Mouse (Mus musculus) cerebellum, adult 18-20 months (tissue): ENCODE data around the gene Zfp334.

ENCODE experiments used
- DNase-seq, 2 experiments: peaks; one replicate each; pipeline ENCODE4 v3.0.0; 2021

Gene Zfp334

DNA sequence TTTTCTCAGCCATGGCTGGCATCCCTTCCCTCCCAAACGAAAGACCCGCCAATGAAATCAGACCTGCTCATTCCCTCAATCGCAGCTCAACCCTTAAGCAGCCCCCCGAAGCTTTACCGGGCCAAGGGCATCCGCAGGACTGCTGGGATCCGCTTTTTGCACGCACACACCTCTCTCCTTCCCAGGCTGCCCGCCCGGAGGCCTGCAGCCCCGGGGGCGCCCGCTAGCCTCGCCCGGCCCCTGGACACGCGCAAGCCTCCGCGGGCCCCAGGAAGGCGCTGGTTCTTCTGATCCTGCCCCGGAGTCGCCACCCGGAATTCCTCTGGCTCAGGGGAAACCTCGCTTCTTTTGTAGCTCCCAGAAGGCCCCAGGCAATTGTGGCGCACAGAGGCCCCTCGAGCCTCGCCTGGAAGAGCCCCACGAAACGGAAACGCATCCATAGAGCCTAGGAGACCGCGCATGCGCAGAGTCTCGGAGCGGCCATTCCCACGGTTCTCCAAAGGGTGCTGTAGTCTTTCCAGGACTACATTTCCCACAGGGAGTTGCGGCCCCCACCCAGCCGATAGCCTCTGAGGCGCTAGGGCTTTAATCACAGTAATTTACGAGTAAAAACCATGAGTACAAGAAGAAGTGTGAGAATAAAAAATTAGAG is at the start of gene Zfp334:
Gene Zfp334 (minus strand): TSS at position 416 of the 652 bp plus-strand sequence.
- peak; percentile 98 for DNase-seq

DNA sequence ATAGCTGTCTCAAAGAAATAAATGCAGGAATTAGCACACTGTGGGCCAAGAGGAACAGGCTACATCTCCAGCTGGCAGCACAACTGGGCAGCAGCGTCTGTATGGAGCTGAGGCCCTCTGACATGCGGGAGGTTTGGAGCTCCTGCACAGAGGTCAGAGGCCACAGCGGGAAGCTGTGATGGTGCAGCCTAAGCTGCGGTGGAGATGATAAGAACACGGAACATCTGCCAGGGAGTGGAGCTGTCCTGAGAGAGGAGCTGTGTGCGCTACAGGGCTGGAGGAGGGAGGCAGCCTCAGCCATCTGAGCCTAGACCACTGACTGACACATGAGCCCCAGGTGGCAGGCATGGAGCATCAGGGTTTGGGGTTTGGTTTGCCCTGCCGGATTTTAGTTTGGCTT is 40.6 kb upstream of the Zfp334 start:
- no peak for DNase-seq

DNA sequence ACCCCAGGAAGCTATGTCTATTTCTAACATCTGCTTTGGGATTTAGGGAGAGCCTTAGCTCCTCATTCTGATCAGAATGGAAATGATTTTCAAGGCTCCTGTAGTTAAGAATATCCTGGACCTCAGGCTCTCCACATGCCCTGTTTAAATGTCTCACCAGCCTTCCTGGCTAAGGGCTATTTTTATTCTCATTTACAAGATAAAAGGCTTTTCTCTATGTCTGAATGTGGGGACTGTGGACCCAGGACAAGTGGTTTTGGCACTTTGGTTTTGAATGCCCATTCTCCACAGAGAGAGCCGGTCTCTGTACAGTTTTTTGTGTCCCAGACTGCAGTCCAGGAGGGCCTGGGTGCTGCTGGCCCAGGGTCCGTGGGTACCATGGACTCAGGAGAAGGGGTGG is 32.1 kb upstream of the Zfp334 start:
- no peak for DNase-seq

DNA sequence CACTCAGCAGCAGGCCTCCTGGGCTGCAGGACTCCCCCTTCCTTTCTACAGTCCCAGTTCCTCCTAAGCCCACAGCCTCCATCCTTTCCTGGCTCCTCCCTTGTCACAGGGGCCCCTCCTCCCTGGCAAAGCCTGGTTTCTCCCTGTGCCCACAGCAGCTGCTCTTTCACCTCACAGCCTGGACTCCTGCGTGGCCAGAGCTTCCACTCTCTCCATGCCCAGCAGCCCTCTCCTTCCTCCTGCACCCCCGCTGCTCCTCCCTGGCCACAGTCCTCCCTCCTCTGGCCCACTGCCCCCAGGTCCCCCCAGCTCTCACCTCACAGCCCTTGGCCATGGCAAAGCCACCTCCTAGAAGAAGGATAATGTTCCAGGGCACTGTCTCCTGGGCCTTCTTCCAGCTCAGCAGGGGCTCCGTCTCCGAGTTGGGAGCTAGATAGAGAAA is 31.6 kb upstream of the Zfp334 start:
- DNase-seq: peak; percentile 37 to 49

DNA sequence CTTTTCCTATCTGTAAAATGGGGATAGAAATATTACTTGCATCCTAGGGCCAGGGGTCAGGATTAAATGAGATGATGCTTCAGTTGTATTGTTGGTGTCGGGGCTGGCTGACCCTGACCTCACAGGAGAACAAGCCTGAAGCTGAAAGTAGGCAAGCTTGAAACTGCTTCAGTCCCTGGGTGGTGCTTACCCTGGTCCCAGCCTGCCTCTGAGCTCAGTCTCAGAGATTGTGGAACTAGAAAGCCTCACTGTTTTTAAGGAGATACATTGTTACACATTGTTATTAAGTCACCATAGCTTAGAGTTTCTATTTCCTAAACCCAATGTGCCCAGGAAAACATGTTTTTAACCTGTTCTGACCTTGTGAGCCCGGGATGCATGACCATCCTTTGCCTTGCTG is 30.5 kb upstream of the Zfp334 start:
- no peak for DNase-seq

DNA sequence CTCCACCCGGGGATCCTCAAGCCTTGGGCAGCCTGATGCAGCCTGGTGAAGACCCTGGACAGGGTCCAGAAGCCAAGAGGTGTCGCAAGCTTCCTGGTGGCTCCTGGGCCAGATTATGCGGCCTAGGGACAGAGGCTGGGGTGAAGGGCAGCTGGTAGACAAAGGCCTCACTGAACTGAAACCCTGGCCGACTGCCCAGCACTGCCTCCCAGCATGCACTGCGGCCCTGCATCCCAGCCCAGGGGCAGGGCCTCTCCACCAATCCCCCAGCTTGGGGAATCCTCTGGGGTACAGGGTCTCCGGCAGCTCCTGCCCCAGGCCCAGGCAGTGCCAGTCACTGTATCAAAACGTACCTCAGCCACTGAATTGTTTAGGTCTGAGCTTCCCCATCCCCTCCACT is 29.2 kb upstream of the Zfp334 start:
- DNase-seq: peak; percentile 52 to 53

DNA sequence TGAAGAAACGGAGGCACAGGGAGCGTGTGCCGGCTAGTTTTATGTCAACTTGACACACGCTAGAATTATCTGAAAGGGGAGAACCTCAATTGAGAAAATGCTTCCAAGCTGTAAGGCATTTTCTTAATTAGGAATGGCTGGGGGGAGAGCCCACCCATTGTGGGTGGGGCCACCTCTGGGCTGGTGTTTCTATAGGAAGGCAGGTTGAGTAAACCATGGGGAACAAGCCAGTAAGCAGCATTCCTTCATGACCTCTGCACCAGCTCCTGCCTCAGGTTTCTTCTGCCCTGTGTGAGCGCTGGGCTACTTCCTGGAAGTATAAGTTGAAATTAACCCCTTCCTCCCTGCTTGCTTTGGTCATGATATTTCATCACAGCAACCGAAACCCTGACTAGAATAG is 27.7 kb upstream of the Zfp334 start:
- no peak for DNase-seq

DNA sequence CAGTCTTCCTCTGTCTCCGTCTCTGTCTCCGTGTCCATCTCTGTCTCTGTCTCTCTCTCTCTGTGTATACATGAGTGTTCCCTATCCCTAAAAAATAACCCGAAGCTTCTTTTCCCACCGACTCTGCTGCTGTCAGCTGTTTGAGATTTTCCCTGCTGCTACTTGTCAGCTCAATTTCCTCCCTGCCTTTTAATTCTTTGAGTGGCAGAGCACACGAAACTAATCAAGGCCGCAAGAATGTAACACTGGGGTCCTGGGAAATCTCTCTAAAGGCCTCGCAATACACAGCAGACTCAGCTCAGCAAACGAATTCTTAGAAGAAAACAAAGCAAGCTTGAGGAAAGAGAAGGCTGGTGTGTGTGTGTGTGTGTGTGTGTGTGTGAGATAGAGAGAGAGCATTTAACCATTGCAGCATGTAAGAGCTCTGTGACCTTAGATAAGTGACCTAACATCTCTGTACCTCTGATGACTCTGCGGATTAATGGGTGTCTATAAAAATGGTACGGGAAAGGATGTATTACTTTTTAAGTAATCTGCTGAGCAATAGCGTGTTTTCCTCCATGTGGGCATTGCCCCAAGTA is 27.2 kb upstream of the Zfp334 start:
- no peak for DNase-seq

DNA sequence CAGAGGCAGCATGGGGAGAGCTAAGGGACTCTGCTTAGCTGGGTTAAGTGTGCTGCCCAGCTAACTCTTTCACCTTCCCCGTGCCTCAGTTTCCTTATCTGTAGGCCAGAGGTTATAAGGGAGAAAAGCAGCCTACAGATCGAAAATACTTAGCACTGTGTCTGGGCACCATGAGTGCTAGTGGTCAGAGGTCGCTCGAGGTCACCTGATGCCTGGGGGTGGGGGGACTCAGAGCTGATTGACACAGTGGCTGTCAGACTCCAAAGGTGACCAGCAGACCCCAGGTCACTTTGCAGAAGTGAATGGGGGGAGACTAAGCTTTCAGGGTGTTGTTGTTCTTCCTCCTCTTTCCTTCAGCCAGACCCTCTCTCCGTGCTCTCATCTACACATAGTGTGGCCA is 26.3 kb upstream of the Zfp334 start:
- DNase-seq: no peak

DNA sequence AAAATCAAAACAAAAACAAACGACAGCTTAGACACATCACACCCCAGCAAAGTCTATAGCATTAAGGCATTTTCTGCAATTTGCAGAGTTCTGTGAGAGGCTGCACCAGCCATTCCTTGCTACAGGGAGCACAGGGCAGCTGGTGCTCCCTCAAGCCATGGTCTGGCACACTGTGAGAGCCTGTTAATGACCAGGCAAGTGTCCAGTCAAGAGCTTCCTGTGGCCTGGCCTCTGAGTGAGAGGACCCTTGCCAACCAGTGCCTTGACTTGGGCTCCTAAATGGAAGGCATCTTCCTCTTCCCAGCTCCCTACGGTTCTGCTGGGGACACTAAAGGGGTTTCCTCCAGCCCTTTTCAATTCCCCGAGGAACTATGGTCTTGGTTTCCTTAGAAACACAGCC is 25.8 kb upstream of the Zfp334 start:
- DNase-seq: peak; percentile 55 to 68

DNA sequence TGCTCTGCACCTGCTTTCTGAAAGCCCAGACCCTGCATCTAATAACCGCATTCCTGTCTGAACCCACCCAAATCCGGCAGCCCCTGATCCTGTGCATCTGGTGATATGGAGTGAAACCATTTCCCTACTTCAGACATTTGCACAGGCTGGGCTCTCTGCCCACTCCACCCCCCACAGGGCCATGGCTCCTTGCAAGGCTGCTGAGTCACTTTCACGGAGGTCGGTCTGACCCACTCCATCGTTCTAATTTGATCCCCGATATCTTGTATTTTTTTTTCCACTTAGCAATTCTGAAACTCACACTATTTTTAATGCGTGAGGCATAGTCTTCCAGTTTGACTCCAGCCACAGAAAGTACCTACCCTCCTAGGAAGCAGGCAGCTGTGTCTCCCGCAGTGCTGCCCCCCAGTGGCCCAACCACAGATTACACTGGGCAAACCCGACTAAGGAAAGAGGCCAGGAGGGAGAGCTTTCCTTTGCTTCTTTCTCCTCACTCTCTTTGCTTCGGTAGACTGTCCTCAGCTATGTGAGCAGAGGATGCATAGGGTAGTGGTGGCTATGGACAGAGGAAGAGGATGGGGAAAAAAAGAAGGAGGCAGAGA is 19.7 kb upstream of the Zfp334 start:
- peak; percentile 81 to 83 for DNase-seq

DNA sequence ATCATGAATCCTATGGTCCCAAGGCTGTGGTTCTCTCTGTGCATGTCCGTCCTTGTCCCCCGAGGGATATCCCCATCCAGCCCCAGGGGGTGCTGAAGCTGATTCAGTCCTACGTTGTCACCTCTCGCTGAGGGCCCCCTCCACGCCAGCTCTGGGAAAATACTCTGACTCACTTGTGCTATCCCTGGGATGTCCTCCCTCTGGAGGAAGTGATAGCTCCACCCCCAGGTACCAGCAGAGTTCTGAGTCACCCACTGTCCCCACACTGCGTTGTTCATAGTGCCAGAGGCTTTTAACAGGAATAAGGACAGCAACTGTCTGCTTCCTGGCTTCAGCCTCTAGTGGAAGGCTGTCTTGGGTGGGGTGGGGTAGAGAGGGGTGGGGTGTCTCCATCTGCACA is 17.3 kb upstream of the Zfp334 start:
- DNase-seq: no peak

DNA sequence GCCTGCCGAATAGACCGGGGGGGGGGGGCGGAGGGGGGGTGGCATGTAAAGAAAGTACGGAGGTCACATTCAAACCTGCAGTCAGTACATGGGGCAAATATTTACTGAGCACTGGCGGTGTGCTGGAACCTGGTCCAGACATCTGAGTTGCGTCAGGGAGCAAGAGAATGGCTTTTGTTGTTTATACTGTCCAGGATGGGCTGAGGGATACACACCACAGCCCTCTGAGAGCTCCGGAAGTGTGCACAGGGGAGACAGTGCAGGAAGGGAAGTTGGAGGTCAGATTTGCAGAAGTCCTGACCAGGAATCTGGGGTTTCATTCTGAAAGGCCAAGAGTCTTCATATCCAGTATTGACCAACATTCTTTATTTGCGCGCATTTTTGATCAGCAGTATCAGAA is 16.9 kb upstream of the Zfp334 start:
- no peak for DNase-seq

DNA sequence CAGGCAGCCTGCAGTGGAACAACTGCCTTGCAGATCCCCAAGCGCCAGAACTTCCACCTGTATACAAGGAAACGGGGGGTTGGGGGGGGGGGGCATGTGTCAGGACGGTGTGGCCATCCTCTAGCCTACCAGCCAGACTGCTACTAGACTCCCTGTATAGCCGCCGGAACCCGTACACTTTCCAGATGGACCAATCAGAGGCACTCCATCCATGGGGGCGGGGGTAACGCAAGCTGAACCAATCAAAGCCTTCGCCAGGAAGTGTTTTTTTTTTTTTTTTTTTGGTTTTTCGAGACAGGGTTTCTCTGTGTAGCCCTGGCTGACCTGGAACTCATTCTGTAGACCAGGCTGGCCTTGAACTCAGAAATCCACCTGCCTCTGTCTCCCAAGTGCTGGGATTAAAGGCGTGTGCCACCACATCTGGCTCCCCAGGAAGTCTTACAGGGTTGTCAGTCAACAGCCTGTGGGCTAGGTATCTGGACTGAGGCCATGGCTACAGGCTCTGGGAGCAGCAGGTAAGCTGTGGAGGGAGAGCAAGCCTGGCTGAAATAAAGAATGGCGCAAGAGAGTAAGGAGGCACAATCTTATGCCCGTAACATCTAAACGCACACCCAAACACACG is 10.2 kb upstream of the Zfp334 start:
- no peak for DNase-seq

DNA sequence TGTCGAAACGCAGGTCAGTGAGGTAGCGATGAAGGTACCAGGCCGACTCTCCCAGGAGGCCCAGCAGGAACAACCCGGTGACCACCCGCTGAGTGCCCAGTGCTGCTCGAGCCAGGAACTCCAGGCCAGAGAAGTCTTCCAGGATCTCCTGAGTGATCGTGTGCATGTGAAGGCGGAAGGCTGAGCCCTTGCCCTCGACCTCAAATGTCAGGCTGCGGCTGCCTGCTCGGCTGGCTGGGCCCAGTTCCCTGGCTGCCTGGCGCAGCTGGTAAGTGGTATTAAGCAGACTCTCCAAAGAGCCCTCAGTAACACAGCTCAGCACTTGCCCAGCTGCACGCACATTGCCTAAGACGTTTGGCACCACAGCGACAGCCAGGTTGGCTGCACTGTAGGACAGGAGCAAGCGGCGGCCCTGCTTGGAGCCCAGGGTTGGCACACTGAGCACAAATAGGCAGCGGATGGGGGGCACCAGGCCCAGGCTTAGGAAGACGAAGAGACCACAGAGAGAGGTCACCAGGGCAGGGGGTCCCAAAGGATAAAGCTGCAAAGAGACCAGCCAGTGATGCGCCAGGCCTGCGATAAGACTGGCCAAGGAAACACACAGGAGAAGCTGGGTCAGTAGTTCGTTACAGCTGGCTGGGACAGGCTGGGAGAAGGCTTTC is 9.6 kb upstream of the Zfp334 start:
- no peak for DNase-seq

DNA sequence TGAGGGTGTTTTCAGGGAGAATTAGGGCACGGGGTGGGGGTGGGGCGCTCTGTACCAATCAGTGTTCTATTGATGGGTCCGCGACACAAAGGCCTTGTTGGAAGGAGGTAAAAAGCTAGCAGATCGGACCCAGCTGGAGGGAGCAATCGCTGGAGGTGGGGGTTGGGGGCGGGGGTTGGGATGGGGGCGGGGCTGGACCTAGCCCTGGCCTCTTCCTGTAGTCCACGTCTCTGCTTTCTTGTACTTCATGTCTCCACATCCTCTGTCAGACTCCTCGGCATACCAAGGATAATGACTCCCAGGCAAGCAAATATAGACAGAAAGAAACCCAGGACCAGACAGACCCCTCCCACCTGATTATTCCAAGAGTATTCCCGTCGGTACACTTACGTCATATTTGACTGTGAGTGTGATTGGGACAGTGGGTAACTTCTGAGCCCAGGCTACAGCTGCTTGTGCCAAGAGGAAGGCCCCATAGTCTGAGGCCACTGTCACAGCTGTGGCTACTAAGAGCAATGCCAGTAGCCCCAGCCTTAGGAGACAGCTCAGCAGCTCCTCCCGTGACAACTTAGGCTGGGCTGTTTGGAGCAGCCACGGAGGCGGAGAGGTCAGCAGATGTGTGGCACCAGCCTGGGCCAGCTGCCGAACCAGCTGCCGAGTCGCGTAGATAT is 8.9 kb upstream of the Zfp334 start:
- DNase-seq: no peak

DNA sequence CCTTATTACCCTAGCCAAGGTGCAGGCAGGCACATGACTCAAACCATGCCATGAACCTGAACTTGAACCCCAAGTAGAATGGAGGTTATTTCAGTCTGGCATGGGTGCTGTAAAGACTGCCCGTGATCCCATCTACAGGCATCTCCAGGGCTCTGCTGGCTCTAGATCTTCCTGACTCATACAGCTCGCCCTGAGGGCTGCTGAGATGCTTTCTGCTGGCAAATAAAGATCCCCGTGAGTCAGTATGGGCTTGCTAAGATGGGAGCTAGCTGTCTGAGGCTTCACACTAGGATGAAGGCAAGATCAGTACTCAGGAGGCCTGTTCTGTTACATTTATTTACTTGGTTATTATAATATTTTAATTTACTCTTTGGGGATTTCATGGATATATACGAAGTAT is 4.1 kb upstream of the Zfp334 start:
- no peak for DNase-seq

DNA sequence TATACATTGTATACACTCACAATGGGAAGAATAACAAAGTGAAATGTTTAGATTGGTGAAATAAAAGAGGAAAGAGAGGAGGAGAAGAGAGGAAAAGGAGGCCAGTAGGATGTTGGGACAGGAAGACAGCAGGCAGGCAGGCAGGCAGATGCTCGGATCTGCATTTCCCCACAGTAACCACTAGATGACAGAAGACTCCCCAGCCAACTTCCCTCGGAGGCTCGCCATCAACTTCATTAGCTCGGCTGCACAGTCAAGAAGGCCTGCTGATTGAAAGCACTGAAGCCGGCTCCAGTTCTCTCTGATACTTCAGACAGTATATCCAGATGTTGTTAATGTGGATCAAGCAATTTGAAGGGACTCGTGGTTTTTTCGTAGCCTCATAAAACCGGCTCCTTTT is 3.5 kb upstream of the Zfp334 start:
- peak; percentile 46 to 47 for DNase-seq

DNA sequence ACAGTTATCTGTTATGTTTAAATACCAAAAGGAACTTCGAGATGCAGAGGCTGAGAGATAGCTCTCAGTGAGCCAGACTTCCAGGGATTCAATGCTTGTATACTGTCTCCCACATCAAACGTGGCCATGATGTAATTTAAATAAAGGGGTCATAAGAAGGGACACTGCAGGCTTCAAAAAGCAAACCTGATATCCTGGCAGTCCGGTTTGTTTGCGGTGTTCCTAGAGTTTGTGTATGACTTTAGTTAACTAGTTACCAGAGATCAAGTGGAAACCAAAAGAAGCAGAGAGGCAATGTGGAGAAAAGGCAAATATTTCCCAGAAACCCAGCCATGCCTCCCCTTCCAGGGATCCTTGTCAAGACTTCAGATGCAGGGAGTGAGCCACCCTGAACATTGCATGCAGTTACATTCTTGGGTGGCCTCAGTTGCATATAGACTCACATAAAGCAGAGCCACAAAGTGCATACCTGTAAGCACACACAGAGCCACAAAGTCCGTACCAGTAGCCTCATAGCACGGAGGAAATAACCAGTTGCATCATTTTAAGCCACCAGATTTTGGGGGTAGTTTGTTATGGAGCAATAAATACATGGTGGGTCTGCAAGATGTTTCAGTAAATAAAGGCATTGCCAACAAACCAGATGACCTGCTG is 1.4 kb upstream of the Zfp334 start:
- DNase-seq: no peak

DNA sequence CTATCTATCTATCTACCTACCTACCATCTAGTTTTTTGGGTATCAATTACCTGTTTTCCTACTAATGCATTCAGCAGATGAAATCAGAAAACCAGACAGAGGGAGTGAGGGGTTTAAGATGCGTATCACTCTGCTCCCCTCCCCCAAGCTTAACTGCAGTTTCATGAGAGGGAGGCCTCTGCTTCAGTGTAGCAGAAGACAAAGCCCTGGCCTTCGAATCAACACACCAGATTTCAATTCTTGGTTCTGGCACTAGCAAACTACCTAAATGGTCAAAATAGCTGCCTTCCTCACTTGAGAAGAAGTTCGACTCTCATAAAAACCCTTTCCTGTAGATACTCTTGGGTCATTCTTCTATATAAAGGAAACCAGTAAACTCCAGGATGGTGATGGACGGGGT is 689 bp downstream of the Zfp334 start:
- no peak for DNase-seq

DNA sequence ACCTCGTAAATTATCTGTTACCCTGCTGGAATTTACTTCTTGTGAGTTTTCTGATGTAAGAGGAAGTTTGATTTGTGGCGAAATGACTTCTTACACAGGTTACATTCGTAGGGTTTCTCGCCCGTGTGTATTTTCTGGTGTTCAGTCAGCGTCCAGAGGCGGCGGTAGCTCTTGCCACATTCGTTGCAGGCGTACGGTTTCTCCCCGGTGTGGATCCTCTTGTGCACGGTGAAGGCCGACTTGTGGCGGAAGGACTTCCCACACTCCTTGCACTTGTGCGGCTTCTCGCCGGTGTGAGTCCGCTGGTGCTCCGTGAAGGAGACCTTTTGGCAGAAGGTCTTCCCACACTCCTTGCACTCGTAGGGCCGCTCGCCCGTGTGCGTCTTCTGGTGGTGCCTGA is 8.0 kb downstream of the Zfp334 start:
- no peak for DNase-seq

DNA sequence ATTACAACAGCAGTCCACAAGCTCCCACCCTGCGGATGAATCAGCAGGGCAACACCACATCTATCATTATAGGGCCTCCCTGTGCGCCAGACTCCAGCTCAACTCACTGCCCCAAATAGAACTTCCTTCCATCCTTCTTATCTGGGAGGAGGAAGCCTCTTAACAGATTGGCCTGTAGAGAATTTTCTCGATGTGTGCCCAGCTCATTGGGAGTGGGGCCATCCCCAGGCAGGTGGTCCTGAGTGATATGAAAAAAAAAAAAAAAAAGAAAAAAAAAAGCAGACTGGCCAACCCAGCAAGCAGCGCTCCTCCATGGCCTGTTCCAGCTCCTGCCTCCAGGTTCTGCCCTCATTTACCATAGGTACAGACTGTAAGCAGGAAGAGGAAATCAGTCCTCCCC is 12.1 kb downstream of the Zfp334 start:
- no peak for DNase-seq

DNA sequence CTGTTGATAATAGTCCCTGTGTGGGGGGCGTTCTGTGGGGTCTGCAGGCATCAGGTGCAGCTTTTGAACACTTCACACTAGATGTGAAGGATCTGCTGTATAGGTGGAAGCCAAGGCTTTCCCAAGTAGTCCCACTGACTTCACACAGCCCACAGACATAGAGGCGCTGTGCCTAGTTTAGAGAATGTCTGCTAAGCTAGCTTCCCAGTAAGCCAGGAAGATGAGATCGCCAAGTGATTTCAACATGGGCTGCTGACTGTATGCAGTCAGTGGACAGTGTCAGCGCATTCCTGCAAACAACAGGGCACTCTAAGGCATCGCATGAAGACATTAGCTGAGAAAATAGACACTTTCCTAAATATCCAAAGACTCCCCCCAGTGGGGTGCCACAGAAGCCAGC is 12.6 kb downstream of the Zfp334 start:
- DNase-seq: no peak
